25 mouse cellular contexts compared by ENCODE assay signal in genomic region chr5:75650566-75650965, GRCm38 (mm10).
DNase-seq lines count a peak whose midpoint lies in the region; ATAC-seq and TF ChIP-seq lines count a peak whose summit lies in the region.
"Had no signal": no experiment of that assay in that cellular context is flagged by ENCODE, and none has a peak within 500 bp of the region (broad histone marks: within the 10 kb centered on the region; RNA-seq: fewer than 3 reads in every experiment).

No protein-coding gene starts in this region.

- no peak overlapping the region for H3K4me2 ChIP-seq in forebrain, embryonic 12.5 days
- no peak overlapping the region for H3K4me2 ChIP-seq in forebrain, embryonic 11.5 days (ENCODE audit: low read depth, low read length, severe bottlenecking)
- no peak overlapping the region for H3K4me2 ChIP-seq in hindbrain, embryonic 12.5 days (replicated peaks)
- H3K4me2 ChIP-seq in hindbrain, embryonic 16.5 days (ENCODE audit: low read length): no peak overlapping the region
- no peak overlapping the region for H3K4me2 ChIP-seq in midbrain, embryonic 12.5 days (replicated peaks)
- H3K4me2 ChIP-seq in midbrain, postnatal 0 days (ENCODE audit: low read depth, low read length, poor library complexity, severe bottlenecking): no peak overlapping the region
- H3K4me2 ChIP-seq: heart, embryonic 11.5 days; kidney, embryonic 15.5 days; limb, embryonic 13.5 days; liver, embryonic 11.5 days; neural tube, embryonic 15.5 days had no signal

- no peak overlapping the region for H3K9ac ChIP-seq in forebrain, embryonic 12.5 days
- H3K9ac ChIP-seq in forebrain, embryonic 11.5 days (ENCODE audit: low read length): no peak overlapping the region
- no peak overlapping the region for H3K9ac ChIP-seq in hindbrain, embryonic 12.5 days
- no peak overlapping the region for H3K9ac ChIP-seq in hindbrain, embryonic 16.5 days (ENCODE audit: low read depth, low read length)
- no peak overlapping the region for H3K9ac ChIP-seq in midbrain, embryonic 12.5 days (replicated peaks)
- H3K9ac ChIP-seq in midbrain, postnatal 0 days (replicated peaks; ENCODE audit: low read length, poor library complexity, severe bottlenecking): no peak overlapping the region
- H3K9ac ChIP-seq: kidney, embryonic 15.5 days; limb, embryonic 13.5 days; neural tube, embryonic 15.5 days had no signal

- no peak for TF ChIP-seq CTCF in midbrain, postnatal 0 days (IDR thresholded peaks at IDR 0.05)

- no peak for ATAC-seq in forebrain, embryonic 12.5 days (ENCODE audit: low FRiP score)
- ATAC-seq in forebrain, embryonic 11.5 days (replicated peaks; ENCODE audit: low FRiP score): no peak
- ATAC-seq in hindbrain, embryonic 12.5 days (ENCODE audit: low FRiP score): peak; percentile 46; the same call in 1 of the 2 replicates
- ATAC-seq in hindbrain, embryonic 16.5 days: no peak
- peak; percentile 52; the same call in 1 of the 2 replicates for ATAC-seq in midbrain, embryonic 12.5 days (ENCODE audit: low FRiP score, low read depth)
- ATAC-seq in midbrain, postnatal 0 days (ENCODE audit: low FRiP score): no peak
- ATAC-seq in cerebellum, adult (ENCODE audit: insufficient number of reproducible peaks, low FRiP score, low TSS enrichment): no peak
- ATAC-seq: CD4-positive, CD25-positive, alpha-beta regulatory T cell, adult 4 months; intestine, postnatal 0 days had no signal

- no peaks in the 10 kb centered on the region for H3K27me3 ChIP-seq in forebrain, embryonic 12.5 days
- H3K27me3 ChIP-seq in forebrain, embryonic 11.5 days (ENCODE audit: control insufficient read depth, insufficient read depth, low read length): no peaks in the 10 kb centered on the region
- no peaks in the 10 kb centered on the region for H3K27me3 ChIP-seq in hindbrain, embryonic 12.5 days
- no peaks in the 10 kb centered on the region for H3K27me3 ChIP-seq in hindbrain, embryonic 16.5 days (replicated peaks; ENCODE audit: control insufficient read depth, insufficient read depth, low read length)
- no peaks in the 10 kb centered on the region for H3K27me3 ChIP-seq in midbrain, embryonic 12.5 days
- H3K27me3 ChIP-seq in midbrain, postnatal 0 days (ENCODE audit: insufficient read depth, low read length): no peaks in the 10 kb centered on the region
- H3K27me3 ChIP-seq: kidney, embryonic 15.5 days; limb, embryonic 13.5 days; megakaryocyte, embryonic 14.5 days; neural tube, embryonic 15.5 days had no signal

- no peaks in the 10 kb centered on the region for H3K9me3 ChIP-seq in forebrain, embryonic 12.5 days
- H3K9me3 ChIP-seq in forebrain, embryonic 11.5 days (ENCODE audit: control insufficient read depth, low read length): no peaks in the 10 kb centered on the region
- H3K9me3 ChIP-seq in hindbrain, embryonic 12.5 days (replicated peaks): no peaks in the 10 kb centered on the region
- no peaks in the 10 kb centered on the region for H3K9me3 ChIP-seq in hindbrain, embryonic 16.5 days (ENCODE audit: control insufficient read depth, low read length)
- no peaks in the 10 kb centered on the region for H3K9me3 ChIP-seq in midbrain, embryonic 12.5 days
- no peaks in the 10 kb centered on the region for H3K9me3 ChIP-seq in midbrain, postnatal 0 days (ENCODE audit: low read length)
- H3K9me3 ChIP-seq: kidney, embryonic 15.5 days; limb, embryonic 13.5 days; neural tube, embryonic 15.5 days had no signal

- no peak overlapping the region for H3K4me3 ChIP-seq in forebrain, embryonic 12.5 days (replicated peaks)
- no peak overlapping the region for H3K4me3 ChIP-seq in forebrain, embryonic 11.5 days (ENCODE audit: low read depth, low read length)
- H3K4me3 ChIP-seq in hindbrain, embryonic 12.5 days: no peak overlapping the region
- H3K4me3 ChIP-seq in hindbrain, embryonic 16.5 days (ENCODE audit: low read length): no peak overlapping the region
- no peak overlapping the region for H3K4me3 ChIP-seq in midbrain, embryonic 12.5 days
- H3K4me3 ChIP-seq in midbrain, postnatal 0 days (ENCODE audit: low read depth, low read length): no peak overlapping the region
- H3K4me3 ChIP-seq: kidney, embryonic 15.5 days; limb, embryonic 13.5 days; megakaryocyte, embryonic 14.5 days; neural tube, embryonic 15.5 days had no signal

- H3K4me1 ChIP-seq in forebrain, embryonic 12.5 days: peaks cover 7% of the 10 kb centered on the region
- no peaks in the 10 kb centered on the region for H3K4me1 ChIP-seq in forebrain, embryonic 11.5 days (replicated peaks; ENCODE audit: control insufficient read depth, insufficient read depth, low read length)
- H3K4me1 ChIP-seq in hindbrain, embryonic 12.5 days: no peaks in the 10 kb centered on the region
- H3K4me1 ChIP-seq in hindbrain, embryonic 16.5 days (ENCODE audit: control insufficient read depth, insufficient read depth, low read depth, low read length): no peaks in the 10 kb centered on the region
- H3K4me1 ChIP-seq in midbrain, embryonic 12.5 days: peaks cover 7% of the 10 kb centered on the region; the same call in 1 of the 2 replicates
- H3K4me1 ChIP-seq in midbrain, postnatal 0 days (ENCODE audit: insufficient read depth, low read length): no peaks in the 10 kb centered on the region
- H3K4me1 ChIP-seq: kidney, embryonic 15.5 days; limb, embryonic 13.5 days; megakaryocyte, embryonic 14.5 days; neural tube, embryonic 15.5 days had no signal

- no peak for DNase-seq in forebrain, embryonic 11.5 days (ENCODE audit: low spot score)
- no peak for DNase-seq in midbrain, postnatal 0 days (ENCODE audit: low spot score)
- DNase-seq: adrenal gland, postnatal 36 days; cerebellum, adult 8-10 months; cerebellum, postnatal 25 days; gastrocnemius, postnatal 25 days; heart, adult 11 months; heart, postnatal 4 days; lung, postnatal 4 days; retina, postnatal 1 day; right cerebral cortex, postnatal 14 days; thymus, postnatal 14 days had no signal

- peaks cover 32% of the 10 kb centered on the region for H3K36me3 ChIP-seq in forebrain, embryonic 12.5 days (replicated peaks)
- no peaks in the 10 kb centered on the region for H3K36me3 ChIP-seq in forebrain, embryonic 11.5 days (ENCODE audit: control insufficient read depth, insufficient read depth, low read length)
- H3K36me3 ChIP-seq in hindbrain, embryonic 12.5 days: peaks cover 37% of the 10 kb centered on the region
- H3K36me3 ChIP-seq in hindbrain, embryonic 16.5 days (ENCODE audit: control insufficient read depth, insufficient read depth, low read length): peaks cover 24% of the 10 kb centered on the region
- peaks cover 32% of the 10 kb centered on the region for H3K36me3 ChIP-seq in midbrain, embryonic 12.5 days
- H3K36me3 ChIP-seq in midbrain, postnatal 0 days (ENCODE audit: insufficient read depth, low read length): peaks cover 29% of the 10 kb centered on the region

- WGBS in forebrain, embryonic 12.5 days: 51% methylated on average over 8 of the region's 8 CpGs
- 62% methylated on average over 8 of the region's 8 CpGs for WGBS in forebrain, embryonic 11.5 days
- WGBS in hindbrain, embryonic 12.5 days: 66% methylated on average over 8 of the region's 8 CpGs
- 48% methylated on average over 8 of the region's 8 CpGs for WGBS in hindbrain, embryonic 16.5 days
- 55% methylated on average over 8 of the region's 8 CpGs for WGBS in midbrain, embryonic 12.5 days
- WGBS in midbrain, postnatal 0 days: 45% methylated on average over 8 of the region's 8 CpGs

- 0 out of 2 replicates have a peak overlapping the region, but pooled peaks have one; percentile 5 for H3K27ac ChIP-seq in forebrain, embryonic 12.5 days
- H3K27ac ChIP-seq in forebrain, embryonic 11.5 days (ENCODE audit: low read depth, low read length): no peak overlapping the region
- no peak overlapping the region for H3K27ac ChIP-seq in hindbrain, embryonic 12.5 days
- H3K27ac ChIP-seq in hindbrain, embryonic 16.5 days (ENCODE audit: low read depth, low read length): no peak overlapping the region
- H3K27ac ChIP-seq in midbrain, embryonic 12.5 days (replicated peaks): no peak overlapping the region
- no peak overlapping the region for H3K27ac ChIP-seq in midbrain, postnatal 0 days (ENCODE audit: low read depth, low read length)
- H3K27ac ChIP-seq: kidney, embryonic 15.5 days; limb, embryonic 13.5 days; neural tube, embryonic 15.5 days had no signal

Comparison
In these comparisons a context has a peak if more than half of its experiments do, and no peak if none do; other contexts are left out.
1. ATAC-seq: peak in hindbrain, embryonic 12.5 days (single experiment) and midbrain, embryonic 12.5 days (single experiment); none in forebrain, embryonic 12.5 days (single experiment), forebrain, embryonic 11.5 days (single experiment), hindbrain, embryonic 16.5 days (single experiment), midbrain, postnatal 0 days (single experiment) and cerebellum, adult (single experiment).